Mouse (Mus musculus): Measurements from ENCODE around the gene Gm11042.

Gene Gm11042

DNA sequence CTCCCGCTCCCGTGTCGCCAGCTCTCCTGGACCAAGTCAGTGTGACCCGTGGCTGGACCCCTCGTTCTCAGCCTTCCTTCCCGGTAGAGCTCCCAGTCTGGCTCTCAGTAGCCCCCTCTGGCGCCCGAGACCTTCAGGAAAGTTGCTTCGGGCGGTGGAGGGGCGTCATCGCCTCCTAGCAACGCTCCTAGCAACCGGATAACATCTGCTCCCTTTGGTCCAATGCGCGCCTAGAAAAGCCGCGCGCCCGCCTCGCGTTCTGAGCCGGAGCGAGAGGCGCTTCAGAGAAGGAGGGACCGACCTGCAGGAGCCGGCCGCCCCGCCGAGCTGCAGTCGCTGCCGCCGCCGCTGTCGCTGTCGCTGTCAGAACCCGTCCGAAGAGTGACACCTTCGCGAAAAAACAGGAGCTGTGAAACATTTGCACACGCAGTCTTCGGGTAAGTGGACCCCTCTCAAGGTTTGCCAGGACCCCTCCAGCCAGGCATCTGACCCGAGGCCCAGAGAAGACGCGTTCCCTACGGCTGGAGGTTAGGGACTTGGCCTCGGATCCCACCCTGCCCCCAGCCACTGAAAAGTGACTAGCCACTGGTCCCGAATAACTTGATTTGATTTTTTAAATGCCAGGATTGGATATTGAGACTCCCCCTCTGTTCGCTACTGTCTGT is 32.0 kb downstream of the Gm11042 start:
- peak; percentile 77 for DNase-seq (ENCODE audit: low spot score)

DNA sequence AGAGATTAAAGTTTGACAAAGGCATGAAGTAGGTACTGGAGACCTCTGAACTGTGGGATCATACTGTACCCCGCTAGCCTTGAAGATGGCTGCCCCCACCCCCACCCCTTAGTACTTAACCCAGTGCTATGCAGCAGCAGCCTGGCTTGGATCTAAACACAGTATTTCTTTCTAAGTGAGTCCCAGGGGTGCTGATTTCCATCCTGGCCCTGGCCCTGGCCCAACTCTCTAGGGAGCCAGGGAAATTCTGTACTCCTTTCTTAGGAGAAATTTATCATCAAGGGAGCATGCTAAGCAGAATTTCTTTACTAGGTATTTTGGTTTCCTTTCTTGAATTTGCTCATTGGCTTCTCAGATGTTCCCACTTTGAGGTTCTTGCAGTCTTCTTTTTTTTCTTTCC is 33.3 kb downstream of the Gm11042 start:
- DNase-seq (ENCODE audit: low spot score), result no peak

DNA sequence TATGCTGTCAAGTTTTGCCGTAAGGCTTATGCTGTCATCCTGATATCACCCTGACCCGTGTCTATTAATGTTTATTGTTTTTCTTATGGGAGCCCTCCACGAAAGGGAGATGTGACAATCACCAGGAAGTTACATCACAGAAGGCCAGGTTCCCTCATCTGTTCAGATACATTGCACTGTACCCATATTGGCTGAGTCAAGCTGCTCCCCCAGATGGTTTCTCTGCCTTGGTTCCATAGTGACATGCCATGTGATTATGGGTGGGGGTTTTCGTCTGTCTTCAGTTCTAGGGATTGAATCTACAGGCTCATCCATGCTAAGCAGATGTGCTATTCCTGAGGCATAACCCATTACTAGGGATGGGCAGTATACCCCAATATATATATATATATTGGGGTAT is 34.8 kb downstream of the Gm11042 start:
- no peak for DNase-seq (ENCODE audit: low spot score)

DNA sequence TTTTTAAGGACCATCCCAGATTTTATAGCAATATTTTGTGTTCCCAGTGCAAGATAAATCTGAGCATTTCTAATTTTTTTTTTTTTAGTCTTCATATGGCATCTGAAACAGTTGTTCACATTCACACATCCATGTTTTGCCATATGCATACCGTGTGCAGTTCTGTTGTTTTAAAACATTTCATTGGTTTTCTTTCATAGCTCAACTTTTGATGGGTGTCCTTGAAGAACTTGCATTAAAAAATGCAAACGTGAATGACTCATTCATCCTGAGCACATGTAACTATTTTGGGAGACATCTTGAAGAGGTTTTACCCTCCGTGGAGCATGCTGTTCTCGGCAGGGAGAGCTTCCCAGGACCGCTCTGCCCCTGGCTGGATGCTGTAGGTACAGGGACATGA is 38.9 kb downstream of the Gm11042 start:
- DNase-seq (ENCODE audit: low spot score), result no peak

DNA sequence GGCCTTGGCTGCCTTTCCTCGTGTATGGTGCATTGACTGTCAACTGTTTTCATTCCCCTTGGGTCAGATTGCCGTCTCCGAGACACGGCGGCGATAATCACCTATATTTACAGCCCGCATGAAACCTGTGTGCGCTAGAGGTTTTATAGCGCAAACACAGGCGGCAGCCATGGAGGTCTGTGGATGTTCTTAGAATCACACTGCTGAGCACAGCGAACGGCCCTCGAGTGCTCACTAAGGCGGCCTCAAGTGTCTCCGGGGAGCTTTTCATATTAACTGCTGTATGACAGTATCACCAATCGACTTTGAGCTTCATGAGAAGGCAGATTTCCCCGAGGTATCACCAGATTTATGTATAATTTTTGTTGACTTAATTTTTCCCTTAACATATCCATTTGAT is 43.6 kb downstream of the Gm11042 start:
- DNase-seq (ENCODE audit: low spot score), result no peak

DNA sequence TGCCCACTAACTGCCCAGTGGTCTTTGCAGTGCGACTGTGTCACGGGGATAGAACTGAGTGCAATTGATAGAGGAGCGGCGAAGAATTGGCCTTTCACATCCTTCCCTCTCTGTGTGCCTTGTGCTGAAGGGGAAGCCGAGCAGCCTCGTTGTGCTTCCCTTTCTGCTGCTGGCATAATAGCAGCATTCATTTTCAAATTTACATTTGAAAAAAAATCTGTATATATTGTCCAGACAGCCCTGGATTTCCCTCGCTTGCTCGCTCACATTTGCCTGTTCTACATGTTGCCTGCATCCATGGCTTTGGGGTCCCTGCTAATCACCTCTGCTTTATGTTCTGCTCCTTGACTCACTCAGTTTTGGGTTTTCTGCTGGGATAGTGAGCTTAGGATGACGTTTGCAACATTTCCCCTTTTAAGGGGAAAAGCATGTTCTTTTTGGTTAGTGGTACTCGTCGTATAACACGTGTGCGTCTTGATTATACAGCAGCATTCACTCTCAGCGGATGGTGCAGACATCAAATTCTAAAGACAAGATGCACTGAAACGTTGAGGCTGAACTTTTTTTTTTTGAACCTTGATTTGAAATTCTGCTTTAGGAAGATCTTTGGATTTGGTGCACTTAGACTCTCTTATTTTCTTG is 47.4 kb downstream of the Gm11042 start:
- no peak for DNase-seq (ENCODE audit: low spot score)

DNA sequence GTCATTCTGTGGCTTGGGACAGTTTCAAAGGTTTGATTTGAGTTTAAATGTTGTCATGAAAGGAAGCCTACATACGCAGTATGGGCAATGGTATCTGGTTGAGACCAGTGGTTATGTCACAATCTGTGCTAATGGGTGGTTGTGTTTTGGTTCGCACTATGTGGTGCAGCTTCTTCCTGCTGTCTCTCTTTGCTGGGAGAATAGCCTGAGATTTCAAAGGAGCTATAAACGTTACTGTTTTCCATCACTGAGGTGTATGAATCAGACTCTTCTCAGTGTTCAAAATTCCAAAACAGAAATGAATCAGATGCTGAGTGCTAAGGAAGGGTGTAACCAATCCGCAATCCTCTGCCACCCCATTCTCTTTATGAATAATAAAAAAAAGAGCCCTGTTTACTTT is 49.1 kb downstream of the Gm11042 start:
- no peak for DNase-seq (ENCODE audit: low spot score)

Data from urinary bladder, postnatal 14 days (tissue).